Mouse (Mus musculus): Measurements from ENCODE around the gene Raf1. TPM values are rescaled to one million over a fixed set of nuclear protein-coding genes. Genes with fewer than 3 reads are reported as not detected.

Gene Raf1
- 100 to 1,000 TPM; 101 to 109 TPM for total RNA-seq (2021)
- long read RNA-seq, experiment 1, transcript Raf1-201 (17 exons, 3,070 nt) = major isoform, 73 of 108 reads
- long read RNA-seq, experiment 1, partial matches to known transcripts = 8 of 108 reads
- long read RNA-seq, experiment 1, other reads (novel, unspliced or antisense) = 22 of 108 reads
- long read RNA-seq, experiment 2, transcript Raf1-201 (17 exons, 3,070 nt) = major isoform, 66 of 96 reads
- long read RNA-seq, experiment 2, partial matches to known transcripts = 4 of 96 reads
- long read RNA-seq, experiment 2, other reads (novel, unspliced or antisense) = 22 of 96 reads

DNA sequence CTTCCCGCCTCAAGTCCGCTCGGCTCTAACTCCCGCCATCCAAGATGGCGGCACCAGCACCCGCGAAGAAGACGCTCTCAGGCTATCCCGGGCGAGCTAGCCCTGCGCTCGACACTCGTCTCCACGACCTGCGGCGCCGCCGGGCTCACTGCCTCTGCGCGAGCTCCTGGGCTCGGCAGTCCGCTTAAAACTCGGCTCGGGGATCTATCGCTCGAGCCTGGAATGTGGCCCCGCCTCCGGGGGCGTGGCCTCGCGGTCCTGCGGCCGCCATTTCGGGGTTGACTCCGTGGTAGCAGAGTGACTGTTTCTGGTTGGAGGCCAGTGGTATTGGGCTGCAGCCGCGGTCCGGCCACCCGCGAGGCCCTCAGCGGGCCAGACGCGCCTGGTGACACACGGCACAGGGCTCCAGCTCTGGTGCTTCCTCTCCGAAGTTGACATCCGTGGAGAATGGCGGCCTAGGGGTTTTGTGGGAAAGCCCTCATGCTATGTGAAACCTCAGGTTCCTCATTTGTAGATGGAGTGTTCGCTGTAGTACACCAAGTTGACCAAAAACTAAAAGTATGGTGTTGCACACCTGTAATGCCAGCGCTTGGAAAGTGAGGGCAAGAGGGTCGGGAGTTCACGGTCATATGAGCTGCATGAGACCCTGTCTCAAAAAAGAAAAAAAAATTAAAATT is at the start of gene Raf1:
Gene Raf1, minus strand, starts transcription at position 184 of the 677 bp plus-strand sequence.
- DNase-seq (ENCODE audit: low spot score in 2 of 2) = peak; percentile 98 to 99
- intact Hi-C loops (cut with DNase I) = no loop called here

DNA sequence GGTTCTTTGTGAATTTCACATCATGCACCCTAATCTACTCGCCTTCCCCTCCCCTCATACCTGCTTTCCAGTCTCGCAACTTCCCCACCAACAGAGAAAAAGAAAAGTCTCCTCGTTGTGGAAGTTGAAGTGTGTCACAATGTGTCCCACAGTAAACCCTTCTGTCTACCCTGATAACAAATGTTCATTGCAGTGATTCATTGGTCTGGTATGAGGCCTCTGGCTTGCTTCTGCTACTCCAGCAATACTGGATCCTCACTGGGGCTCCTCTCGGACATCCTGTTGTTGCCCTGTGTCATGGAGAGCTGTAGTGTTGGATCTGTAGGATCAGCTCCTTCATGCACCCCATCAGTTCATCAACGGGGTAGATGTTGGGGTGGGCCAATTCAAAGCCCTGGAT is 45.8 kb upstream of the Raf1 start:
- no peak for DNase-seq (ENCODE audit: low spot score in 2 of 2)
- intact Hi-C loops (cut with DNase I) = no loop called here

DNA sequence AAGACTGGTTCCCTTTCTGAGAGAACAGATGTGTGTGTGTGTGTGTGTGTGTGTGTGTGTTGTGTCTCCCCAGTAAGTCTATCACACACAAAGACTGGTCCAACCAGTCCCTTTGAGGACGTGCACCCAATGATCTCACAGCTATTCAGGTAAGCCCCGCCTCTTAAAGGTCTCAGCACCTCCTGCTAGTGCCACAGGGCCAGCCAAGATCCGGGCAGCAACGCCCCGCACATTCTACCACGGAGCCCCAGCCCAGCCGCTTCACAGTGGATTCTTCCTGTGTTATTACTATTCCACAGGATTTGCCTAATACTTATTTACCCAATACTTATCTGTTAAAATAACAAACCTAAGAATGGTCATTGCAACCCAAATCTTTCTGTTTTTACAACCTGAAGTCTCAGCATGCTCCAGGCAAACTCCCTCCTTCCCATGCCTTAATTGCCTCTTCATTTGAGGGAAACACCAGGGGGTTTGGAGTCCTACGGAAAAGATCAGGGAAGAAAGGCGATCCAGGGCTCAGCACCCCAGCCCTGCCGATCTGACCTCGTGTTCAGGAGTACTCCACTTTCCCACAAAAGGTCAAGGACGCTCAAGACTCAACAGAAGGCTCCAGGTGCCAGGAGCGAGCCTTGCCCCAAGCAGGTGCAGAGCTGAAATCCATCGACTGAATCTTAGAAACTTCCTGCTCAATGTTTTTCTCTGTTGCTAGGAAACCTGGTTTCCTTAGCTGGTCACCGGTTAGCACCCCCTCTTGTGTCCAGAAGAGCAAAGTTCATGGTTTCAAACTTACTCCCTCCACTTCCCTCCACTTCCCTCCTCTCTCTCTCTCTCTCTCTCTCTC is 41.5 kb upstream of the Raf1 start:
- intact Hi-C loops (cut with DNase I) = no loop called here
- DNase-seq (ENCODE audit: low spot score in 2 of 2) = no peak

DNA sequence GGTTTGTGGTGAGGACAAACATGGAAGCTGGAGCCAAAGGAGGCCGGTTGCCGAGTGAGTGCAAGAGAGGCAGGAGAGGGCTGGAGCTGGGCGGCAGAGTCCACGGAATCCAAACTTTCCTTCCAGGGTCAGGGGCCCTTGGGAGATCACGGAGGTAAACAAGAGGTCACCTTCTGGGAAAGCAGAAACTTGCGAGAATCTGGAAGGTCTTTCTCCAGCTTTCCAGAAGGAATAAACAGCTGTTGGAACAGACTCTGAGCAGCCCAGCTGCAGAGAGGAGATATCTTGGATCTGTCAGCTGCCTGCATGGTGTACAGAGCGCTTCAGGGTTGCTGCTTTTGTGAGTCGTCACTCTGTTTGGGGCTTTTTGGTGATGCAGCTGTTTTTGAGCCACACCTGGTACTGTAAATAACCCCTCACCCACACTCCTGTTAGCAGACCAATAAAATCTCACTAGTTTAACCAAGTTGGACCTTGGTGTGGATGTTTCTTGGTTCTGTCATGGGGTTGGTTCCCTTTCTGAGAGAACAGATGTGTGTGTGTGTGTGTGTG is 40.7 kb upstream of the Raf1 start:
- intact Hi-C loops (cut with DNase I) = no loop called here
- DNase-seq (ENCODE audit: low spot score in 2 of 2) = no peak

DNA sequence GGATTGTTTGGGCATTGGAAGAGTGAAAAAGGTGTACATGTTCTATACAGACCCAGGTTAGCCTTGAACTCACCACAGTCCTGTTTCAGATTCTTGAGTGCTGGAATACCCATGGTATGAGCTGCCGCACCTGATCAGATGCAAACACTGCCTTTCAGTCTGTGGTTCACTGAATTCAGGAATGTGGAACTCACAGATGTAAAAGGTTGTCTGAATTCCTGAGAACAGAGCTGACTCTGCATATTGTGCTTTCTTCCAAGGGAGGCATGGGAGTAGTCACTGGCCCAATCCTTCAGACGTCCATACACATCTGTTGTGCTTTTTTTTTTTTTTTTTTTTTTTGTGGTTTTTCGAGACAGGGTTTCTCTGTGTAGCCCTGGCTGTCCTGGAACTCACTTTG is 34.8 kb upstream of the Raf1 start:
- no peak for DNase-seq (ENCODE audit: low spot score in 2 of 2)
- intact Hi-C loops (cut with DNase I) = no loop called here

DNA sequence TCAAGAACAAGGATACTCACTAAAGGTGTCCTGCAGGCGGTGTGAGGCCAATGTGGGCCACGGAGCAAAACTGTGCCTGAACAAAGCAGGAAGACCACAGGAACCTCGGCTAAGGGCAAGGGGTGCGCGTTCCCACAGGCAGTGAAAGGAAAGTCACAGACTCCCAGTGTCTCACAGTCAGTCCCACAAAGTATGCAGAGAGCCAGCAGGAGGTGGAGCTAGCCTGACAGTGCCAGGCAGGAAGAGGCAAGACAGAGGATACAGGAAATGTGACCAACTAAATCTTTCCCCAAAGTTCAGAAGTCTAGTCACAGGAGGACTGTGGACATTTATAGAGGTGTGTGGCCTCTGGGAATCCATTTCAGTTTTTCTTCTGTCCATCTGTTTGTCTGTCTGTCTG is 26.5 kb upstream of the Raf1 start:
- intact Hi-C loops (cut with DNase I) = no loop called here
- no peak for DNase-seq (ENCODE audit: low spot score in 2 of 2)

DNA sequence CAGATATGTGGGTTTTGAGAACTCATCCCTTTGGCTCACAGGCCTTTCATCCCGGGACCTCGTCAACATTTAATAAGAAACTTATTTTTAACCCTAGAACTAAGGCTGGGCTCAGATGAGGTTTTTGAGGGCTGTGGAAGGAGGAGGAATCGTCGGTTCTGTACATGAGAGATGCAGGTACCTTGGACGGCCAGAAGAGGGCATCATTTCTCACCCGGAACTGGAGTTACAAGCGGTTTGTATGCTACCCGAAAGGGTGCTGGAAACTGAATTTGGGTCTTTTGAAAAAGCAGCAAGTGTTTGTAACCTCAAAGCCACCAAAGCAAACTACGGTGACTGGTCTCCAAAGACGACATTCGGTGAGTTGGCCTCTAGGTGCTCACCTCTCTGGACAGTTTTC is 24.9 kb upstream of the Raf1 start:
- no peak for DNase-seq (ENCODE audit: low spot score in 2 of 2)
- intact Hi-C loops (cut with DNase I) = no loop called here

DNA sequence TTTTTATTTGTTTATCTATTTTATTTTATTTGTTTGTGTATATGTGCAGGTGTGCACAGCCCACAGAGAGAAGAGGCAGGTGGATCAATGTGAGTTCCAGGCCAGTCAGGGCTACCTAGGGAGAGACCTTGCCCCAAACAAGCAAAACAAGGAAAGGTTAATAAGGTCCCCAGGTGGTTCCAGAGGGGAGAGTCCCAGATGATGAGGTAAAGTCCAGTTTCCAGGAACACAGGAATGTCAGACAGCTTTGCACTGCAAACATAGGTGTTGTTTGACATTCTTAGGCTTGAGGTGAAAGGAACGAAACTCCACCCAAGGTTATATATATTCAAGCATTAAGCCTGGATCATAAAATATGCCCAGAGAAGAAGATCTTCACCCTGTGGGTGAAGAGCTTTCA is 24.3 kb upstream of the Raf1 start:
- no peak for DNase-seq (ENCODE audit: low spot score in 2 of 2)
- intact Hi-C loops (cut with DNase I) = no loop called here

DNA sequence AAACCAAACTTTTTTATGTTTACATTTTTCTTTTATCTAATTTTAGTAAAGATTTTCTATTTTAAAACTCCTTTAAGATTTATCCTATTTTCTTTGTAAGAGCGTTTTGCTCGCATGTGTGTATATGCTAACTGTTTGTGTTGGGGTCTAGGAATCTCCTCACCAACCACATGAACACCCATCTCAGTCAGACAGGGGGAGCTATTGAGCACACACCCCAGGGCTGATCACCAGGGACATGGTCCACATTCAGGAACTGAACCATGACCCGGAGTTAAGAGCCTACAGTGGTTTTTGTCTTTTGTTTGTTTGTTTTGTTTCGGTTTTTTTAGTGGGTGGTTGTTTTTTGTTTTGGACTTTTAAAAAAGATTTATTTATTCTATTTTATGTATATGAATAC is 22.3 kb upstream of the Raf1 start:
- no peak for DNase-seq (ENCODE audit: low spot score in 2 of 2)
- intact Hi-C loops (cut with DNase I) = no loop called here

DNA sequence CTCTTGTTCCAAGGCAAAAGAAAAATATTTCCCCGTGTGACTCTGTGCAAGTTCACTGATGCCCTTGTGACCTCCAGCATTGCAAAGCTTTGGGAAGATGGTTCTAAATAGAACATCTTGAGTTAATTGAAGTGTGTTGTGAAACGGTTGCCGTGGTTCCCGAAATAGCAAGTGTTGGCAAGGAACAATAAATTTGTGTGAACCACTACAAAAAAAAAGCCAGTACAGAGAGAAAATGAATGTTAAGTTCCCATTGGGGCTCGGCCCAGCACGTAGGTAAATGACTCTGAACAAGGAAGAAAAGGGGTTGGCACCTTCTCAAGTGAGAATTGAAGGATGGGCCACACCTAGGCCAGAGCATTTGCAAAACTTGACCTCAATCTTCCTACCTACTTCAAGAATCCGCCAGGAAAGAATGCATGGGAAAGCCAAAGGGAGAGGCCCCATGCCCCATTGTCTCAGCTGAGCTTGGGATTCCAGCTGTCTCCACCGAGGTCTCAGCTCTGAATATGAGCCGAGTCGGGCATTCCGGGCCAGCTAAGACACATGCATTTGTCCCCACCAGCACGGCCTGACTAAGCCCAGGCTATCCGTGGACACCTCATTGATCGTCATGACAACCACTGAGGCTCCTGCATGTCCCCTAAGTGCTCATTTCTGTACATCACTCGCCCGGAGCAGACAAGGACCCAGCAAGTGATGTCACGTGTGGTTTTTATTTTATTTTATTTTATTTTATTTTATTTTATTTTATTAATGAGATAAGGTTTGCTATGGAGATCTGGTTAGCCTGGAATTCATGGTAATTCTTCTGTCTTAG is 21.5 kb upstream of the Raf1 start:
- intact Hi-C loops (cut with DNase I) = no loop called here
- peak in 1 of 2 experiments; percentile 44 for DNase-seq (ENCODE audit: low spot score in 2 of 2)

DNA sequence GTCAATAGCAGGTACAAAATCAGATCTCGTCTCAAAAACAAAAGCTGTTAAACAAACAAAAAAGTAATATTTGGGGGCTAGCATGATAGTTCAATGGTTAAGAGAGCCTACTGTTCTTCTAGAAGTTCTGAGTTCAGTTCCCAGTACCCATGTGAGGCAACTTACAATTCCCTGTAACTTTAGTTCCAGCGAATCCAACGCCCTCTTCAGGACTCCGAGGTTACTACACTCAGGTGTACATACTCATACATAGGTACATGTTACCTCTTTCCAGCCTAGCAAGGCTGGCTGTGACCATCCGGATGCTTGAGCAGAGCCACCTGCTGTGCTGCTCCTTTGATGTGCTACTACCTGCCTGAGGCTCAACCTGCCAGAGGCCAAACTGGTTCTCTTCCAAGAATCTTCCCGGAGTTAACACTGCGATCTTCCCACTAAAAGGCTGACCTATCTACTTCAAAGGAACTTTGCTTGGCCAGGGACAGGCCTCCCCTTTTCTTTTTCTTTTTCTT is 20.3 kb upstream of the Raf1 start:
- intact Hi-C loops (cut with DNase I) = no loop called here

DNA sequence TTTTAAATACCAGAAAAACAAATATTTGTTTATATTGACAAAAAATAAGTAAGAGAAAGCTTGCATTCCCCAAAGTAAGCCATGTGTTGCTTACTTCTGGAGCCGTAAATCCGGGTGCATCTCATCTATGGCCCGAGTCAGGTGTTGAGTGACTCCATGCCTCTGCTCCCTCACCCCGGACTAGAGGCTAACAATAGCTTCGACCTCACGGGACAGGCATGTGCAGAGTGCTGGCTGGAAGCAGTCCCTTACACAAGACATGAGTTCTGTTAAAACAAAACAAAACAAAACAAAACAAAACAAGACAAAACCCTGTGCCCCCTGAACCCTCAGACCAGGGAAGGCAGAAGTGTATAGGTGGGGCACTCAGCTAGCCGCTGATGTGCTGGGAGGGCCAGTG is 18.7 kb upstream of the Raf1 start:
- intact Hi-C loops (cut with DNase I) = no loop called here
- no peak for DNase-seq (ENCODE audit: low spot score in 2 of 2)

More for the DNA sequence above, 20.3 kb upstream of the Raf1 start:
- DNase-seq (ENCODE audit: low spot score in 2 of 2) = no peak

DNA sequence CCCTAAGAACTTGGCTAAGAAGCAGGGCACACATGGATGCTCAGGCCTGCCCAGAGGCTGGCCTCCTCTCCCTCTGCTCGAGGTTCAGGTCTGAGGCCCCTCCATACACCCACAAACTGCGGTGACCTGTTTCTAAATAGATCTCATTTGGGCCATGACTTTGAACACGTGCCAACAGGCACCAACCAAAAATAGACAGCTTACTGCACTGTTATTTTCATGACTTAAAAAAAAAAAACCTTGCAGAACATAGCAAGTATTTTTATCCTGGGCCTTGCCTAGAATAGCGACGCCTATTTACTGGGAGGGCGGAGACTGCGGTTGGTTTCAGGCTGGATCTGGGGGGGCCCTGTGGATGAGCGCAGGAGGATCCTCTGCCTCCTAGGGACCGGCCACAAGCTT is 18.0 kb upstream of the Raf1 start:
- intact Hi-C loops (cut with DNase I) = no loop called here
- peak; percentile 40 to 64 for DNase-seq (ENCODE audit: low spot score in 2 of 2)

DNA sequence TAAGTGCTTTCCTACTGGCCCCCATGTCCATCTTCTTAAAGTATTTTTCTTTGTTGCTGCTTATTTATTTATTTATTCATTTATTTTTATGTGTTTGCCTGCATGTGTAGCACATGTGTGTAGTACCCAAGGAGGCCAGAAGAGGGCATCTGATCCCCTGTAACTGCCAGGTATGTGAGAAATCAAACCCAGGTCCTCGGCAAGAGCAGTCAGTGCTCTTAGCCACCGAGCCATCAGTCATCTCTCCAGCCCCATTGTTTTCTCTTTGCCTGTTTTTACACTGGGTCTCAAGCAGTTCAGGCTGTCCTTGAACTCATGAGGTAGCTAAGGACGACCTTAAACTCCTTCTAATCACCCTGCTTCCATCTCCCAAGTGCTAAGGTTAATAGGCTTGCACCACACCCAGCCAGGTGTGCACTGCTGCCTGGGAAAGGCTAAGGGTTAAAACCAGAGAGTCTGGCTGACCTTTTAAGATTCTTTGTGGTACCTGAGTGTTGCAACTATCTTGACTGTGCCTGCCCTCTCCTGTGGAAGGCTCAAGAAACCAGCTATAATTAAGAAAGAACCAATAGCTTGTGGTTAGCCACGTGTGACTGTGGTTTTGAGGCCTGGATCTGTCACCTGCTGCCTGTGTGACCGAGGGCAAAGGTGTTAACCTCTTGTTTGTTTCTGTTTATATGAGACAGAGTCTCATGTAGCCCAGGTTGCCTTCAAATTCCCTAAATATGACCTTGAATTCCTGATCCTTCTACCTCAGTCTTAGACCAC is 16.7 kb upstream of the Raf1 start:
- DNase-seq (ENCODE audit: low spot score in 2 of 2) = peak in 1 of 2 experiments; percentile 17
- intact Hi-C loops (cut with DNase I) = no loop called here

DNA sequence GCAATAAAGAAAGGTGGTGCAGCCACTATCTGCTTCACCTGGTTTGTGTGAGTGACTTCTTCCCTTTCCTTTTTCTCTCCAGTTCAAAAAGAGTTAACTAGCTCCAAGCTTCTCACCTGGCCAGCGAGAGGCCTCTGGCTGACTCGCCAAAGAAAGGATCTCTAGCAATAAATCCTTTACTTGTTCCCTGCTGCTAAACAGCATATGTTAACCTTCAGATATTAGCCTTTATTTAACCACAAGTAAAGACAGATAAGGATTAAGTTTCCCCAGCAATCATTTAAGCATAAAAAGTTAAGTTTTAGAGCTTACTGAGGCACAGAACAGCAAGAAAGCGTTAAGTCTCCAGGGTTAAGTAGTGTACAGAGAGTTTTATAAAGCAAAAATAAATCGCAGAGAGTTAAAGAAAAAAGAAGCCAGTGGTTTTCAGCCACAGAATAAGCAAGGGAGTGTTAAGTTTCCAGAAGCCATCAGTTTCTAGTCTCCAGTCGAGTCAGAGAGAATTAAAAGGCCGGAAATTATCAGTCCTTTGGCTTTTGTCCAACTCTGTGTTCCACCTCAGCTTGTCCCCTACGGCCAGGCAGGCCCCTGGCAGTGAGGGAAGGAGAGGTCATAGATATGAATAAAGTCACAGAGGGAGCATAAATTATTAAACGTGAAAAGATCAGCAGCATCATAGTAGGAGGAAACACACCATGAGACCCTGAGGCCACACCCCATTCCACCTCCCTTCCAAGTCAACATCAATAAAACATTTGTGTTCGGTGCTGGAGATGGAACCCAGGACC is 15.9 kb upstream of the Raf1 start:
- no peak for DNase-seq (ENCODE audit: low spot score in 2 of 2)
- intact Hi-C loops (cut with DNase I) = no loop called here

DNA sequence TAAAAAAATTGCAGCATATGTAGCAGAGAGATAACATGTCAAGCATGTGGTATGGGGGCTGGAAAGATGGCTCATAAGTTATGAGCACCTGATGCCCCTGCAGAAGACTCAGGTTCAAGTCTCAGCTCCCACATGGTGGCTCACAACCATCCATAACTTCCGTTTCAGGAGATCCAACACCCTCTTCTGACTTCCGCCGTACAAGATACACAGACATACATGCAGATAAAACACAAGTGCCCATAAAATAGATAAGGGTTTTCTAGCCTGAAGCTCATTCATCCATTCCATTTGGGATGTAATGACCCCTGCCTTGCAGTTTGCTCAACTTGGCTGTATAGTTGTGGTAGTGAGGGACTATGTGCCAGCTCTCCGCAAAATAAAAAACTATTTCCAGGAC is 13.7 kb upstream of the Raf1 start:
- intact Hi-C loops (cut with DNase I) = no loop called here
- no peak for DNase-seq (ENCODE audit: low spot score in 2 of 2)

DNA sequence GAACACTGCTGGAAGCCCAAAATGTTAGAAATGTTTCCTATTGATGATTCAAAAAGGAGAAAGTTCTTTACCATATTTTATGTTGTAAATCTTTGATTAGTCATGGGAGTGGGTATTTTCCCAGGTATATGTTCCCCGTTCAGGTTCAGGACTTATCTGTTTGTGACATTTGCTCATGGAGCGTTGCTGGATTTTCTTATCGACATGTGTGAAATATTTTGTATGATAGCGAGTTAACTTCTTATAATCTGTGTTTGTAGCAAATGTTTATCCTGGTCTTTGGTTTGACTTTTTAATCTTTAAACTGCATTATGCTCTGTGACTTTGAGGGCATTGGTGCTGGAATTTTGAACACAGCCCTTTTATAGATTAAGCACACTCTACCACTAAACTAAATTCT is 12.2 kb upstream of the Raf1 start:
- DNase-seq (ENCODE audit: low spot score in 2 of 2) = no peak
- intact Hi-C loops (cut with DNase I) = no loop called here

DNA sequence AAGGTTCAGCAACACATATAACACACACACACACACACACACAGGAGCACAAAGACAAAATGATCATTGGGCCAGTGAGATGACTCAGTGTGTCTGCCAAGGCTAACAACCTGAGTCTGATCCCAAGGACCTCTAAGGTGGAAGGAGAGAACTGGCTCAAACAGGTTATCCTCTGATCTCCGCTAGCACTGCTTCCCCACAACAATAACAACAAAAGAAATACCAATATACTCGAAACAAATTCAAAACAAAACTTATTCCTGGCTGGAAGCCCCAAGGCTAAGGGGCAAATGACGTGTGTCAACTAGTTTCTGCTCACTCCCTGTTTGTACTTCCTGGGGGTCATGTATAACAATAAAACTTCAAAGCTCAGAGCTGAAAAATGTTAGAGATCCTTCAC is 11.3 kb upstream of the Raf1 start:
- intact Hi-C loops (cut with DNase I) = no loop called here
- DNase-seq (ENCODE audit: low spot score in 2 of 2) = no peak

Measured in left cerebral cortex, postnatal 14 days (tissue).